Mouse (Mus musculus) forelimb bud, embryonic 11.5 days (tissue): ENCODE measurements around the gene Zic1.

Source experiments
- DNase-seq: peaks from one replicate; pipeline ENCODE4 v3.0.0-alpha.2; 2012; ENCODE audit warnings: low read depth, low spot score

Gene Zic1

DNA sequence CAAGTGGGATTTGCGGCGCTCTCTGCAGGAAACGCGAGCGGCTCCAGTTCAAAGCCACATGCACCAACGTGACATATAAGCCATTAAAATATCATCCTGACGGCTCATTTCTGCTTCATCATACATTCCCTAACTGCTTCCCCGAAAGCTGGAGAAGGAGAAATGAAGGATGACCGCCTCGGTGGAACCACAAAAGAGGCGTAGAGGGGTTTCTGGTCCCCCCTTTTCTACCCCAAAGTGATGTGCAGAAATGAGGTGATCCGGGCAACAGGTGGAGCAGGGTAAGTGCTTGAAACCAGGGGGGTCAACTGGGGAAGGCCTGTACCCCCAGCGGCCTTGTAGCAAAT, 3.3 kb upstream of the Zic1 start:
- DNase-seq, result no peak

DNA sequence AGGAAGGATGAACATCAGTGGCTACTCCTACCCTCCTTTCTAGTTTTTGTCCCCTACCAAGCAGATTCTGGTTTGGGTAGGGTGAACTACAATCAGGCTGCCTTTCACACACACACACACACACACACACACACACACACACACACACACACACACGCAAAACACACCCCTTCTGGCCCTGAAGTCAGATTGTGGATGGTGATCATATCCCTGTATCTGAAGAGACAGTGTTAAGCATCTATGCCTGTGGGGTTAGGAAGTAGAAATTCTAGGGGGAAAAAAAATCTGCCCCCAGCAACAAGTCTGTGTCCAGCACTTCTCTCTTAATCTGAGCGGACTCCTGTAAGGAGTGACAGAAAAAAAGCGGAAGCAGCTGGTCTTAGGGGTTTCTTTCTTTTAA, 2.5 kb upstream of the Zic1 start:
- no peak for DNase-seq

DNA sequence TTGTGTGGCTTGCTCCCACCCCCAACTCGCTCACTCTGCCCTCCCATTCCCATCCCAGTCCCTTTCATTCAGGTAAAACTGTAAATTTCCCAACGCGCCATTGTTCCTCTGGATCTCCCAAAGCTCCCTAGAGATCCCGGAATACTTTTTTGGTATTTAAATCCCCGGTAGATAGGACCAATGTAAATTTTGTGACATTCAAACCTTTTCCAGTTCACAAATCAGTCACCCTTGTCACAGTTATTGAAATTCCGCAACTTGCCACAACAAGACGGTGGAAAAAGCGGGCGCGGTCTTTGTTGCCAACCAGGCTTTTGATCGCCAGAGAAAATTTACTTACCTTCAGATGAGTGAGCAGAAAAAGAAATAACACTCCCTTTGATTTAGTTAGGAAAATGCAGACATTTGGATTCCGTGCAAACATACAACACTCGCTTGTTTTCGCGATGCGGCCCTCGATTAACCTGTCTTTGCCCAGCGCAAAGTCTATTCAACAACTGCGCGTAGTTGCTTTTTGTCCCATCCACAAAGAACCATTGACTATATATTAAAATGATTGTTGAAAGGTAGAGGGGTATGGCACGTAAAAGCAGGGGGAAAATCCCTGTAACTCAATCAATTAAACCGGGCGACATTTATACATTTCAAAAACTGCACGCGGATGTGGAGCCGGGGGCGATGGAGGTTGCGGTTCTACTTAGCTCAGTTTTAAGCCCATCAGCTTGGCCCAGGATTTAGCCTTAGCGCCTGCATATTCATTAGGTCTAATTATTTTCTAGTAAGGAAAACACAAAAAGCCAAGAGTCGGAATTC, 1.6 kb upstream of the Zic1 start:
- no peak for DNase-seq

DNA sequence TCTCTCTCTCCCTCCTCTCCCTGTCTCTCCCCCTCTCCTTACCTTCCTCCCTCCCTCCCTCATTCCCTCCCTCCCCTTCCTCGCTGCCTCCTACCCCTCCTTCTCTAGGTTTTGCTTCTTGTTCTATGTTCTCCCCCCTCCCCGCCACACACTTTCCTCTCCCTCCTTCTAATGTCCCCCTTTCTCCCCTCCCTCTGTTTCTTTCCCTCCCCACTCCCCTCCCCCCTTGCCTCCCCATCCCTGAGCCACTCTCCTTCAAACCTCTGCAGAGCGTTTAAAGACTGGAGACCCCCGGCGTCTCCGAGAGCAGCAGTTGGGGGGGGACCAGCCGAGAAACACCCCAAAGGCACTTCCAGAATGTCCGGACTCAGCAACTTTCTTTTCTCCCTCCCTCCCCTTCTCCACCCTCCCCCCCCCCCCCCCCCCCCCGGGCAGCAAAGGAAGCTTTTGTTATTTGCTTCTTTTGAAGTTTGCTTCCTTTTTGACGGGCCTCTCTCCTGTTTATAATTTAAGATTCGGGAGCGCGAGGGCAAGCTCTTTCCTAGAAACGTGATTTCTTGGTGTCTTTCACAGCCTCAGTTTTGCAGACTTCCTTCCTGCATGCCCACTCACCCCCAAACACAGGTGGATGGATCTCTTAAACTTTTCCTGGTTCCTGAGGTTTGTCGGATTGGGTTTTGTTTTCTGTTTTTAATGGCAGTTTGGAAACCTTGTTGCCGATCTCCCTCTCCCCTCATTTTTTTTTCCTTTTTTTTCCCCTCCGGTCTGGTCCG, 802 bp upstream of the Zic1 start:
- no peak for DNase-seq

DNA sequence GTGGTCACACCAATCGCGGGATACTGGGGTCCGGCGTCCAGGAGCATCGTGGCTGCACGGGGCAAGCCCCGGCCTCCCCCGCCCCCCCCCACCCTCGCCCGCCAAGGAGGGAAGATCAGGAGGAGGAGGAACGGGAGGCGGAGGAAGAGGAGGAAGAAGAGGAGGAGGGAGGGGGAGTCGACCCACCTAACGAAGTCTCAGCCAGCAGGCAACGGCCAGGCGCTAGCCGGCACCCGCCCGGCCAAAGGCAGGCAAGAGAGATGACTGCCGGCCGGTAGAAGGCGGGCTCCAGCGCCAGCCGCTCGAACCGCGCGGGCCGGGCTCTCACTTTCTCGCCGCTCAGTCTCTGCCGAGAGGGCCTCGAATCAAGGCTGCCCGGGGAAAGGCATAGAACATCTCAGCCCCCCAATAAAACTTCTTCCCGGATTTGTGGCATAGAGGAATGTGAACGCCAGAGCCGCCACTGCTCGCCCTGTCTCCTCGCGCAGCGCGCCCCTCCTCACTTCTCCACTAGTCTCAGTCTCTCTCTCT, 574 bp downstream of the Zic1 start:
- no peak for DNase-seq

DNA sequence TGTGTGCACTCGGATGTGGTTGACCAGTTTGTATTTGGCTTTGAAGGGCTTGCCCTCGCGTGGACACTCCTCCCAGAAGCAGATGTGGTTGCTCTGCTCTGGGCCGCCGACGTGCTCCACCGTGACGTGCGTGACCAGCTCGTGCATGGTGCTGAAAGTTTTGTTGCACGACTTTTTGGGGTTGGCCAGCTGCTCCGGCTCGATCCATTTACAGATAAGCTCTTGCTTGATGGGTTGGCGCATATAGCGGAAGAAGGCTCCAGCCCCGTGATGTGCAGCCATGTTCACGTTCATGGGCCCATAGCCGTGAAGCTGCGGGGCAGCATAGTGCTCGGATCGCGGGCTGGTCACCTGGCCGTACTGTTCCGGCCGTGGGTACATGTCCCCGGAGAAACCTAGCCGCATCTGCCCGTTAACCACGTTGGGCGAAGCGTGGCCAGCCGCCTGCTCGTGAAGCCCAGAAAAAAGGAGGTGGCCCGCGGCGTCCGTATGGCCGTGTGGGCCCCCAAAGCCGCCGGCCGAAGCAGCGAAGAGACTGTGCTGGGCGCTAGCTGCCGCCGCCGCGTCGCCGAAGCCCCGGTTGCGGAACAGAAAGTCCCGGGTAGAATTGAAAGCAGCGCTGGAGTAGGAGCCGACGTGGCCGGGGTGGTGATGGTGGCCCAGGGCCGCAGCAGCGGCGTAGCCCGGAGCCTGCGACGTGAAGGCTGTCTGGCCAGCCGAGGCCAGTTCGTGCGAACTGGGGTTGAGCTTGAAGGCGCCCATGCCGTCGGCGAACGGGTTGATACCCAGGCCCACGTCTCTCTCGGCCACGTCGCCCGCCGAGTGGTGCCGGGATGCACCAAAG, 1.3 kb downstream of the Zic1 start:
- no peak for DNase-seq

DNA sequence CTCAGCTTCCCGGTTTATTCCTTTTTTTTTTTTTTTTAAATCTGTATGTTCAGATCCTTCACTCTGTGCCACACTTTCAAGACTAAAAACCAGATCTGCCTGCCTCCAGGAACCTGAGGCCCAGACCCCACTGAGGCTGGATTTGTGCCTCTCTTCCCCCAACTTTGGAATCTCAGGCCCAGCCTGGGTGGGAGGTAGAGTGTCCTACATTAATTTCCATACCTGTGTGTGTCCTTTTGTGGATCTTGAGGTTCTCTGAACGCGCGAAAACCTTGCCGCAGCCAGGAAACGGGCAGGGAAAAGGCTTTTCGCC, 1.8 kb downstream of the Zic1 start:
- DNase-seq, result no peak

DNA sequence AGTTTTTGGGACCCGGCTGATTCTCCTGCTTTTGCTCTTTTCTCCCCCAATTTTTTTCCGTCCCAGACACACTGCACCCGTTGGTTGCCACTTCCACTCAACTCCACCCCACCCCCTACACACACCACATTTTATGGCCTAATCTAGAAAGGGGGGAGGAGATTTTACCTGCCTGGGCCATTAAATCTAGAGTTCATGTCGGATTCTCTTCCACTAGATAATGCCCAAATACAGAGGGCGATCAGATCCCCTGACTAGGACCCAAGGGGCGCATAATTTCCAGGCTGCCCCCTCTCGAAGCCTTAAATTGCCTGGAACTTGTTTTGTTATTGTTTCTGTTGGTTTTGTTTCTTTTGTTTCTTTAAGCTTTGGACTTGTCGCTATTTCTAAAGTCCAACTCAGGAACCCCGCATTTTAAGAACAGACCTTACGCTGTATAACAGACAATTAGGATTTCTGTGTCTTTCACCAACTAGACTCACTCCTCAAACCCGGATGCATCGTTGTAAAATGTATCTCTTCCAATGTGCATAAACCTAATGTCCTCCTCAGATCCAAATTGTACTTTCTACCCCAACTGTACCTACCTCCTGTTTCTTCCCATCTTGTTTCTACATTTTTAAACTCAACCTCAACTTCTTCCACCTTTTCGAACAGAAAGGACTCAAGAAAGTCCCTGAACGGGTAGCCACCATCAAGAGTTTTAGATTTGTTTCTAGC, 2.4 kb downstream of the Zic1 start:
- no peak for DNase-seq

DNA sequence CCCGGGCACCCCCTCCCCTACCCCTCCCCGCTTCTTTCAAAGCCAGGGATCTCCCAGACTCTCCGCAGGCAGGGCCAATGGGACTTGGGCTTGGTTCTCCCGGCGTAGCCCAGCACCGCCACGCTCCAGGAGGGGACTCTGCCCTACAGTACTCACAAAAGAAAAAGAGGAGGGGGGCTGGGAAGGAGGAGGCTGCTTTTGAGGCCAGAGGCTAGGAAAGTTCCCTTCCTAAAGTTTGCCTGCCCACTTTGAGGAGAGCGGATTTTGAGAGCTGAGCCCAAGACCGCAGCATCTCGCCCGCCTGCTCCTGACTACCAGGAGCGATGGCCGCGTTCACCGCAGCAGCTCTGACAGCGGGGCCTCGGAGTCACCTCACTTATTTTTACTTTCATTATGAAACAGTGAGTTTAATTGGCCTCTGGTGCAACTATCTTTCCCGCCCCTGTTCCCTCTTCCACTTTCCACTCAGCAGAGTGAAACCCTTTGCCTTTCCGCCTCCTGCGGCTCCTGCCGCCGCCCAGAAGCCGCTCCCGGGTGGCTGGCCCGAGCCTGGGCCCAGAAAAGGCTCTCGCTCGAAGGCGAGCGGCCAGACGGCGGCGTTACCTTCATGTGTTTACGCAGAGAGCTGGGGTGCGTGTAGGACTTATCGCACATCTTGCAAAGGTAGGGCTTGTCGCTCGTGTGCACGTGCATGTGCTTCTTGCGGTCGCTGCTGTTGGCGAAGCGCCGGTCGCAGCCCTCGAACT, 3.6 kb downstream of the Zic1 start, which contains the start of gene Zic4:
TSS of gene Zic4 (plus strand) at position 558 of the 746 bp plus-strand sequence.
- DNase-seq, result no peak

DNA sequence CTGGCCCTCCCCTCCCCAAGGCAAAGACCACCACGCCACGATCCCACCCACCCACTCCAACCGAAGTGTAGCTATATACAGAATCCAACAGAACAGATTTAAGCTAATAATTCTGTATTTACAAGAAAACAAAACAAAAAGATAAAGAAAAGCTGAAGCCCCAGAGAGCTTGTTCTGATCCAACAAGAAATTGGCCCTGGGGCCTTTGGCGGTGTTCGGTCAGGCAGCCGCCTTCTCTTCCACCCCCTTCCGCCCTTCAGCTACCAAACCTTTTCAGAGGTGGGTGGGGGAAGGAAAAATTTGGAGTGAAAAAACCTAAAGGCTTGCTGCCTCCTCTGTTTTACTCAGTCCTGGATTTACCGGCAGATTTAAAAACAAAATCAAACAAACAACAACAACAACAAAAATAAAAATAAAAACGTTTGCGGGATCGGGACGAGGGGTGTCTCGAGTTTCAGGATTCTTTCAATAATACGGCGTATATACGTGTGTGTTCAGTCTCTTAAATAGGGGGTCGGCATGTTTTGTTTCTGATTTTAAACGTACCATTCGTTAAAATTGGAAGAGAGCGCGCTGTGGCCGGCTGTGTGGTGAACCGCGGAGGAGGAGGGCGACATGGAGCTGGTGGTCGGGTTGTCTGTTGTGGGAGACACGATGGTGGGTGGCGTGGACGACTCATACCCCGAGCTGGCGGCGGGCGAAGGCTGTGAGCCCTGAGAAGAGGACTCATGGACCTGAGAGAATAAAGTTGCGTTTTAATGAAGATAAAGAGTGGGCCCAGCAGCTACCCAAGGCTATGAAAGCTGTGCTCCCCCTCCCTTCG, 4.4 kb downstream of the Zic1 start:
- DNase-seq, result no peak

DNA sequence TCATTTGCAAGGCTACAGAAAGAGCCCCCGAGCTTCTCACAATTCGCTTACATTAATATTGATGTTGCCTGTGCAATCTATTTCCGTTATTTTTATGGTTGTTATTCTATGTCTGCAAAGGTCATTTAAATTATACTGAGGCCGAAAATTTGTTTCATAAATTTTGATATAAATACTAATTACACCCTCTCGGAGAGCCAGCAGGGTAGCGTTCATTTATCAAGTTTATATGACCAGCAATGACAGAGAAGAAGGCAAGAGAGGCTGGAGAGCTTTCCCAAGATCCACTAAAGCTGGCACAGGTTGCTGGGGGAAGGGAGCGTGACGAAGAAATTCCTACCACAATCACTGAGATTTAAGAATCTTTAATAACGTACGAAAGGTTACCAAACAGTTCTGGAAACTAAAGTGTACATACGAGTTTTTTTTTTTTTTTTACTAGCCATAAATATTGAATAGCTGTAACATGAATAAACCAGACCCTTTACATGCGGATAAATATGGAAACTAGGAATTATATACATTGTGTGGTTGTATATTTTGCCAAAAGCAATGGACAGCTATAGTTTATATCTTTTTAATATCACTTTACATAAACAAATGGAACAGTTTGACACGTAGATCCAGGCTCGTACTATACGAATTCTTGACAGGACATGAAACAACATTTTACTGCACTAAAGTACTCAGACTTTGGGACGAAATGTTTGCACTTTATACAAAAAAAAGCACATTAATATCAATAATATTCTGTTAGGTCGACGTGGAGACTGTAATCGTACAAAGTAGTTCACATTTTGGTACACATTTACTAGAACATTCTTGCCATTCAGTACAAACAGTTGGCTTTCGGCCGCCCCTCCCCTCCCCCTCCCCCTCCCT, 5.2 kb downstream of the Zic1 start:
- DNase-seq, result no peak

DNA sequence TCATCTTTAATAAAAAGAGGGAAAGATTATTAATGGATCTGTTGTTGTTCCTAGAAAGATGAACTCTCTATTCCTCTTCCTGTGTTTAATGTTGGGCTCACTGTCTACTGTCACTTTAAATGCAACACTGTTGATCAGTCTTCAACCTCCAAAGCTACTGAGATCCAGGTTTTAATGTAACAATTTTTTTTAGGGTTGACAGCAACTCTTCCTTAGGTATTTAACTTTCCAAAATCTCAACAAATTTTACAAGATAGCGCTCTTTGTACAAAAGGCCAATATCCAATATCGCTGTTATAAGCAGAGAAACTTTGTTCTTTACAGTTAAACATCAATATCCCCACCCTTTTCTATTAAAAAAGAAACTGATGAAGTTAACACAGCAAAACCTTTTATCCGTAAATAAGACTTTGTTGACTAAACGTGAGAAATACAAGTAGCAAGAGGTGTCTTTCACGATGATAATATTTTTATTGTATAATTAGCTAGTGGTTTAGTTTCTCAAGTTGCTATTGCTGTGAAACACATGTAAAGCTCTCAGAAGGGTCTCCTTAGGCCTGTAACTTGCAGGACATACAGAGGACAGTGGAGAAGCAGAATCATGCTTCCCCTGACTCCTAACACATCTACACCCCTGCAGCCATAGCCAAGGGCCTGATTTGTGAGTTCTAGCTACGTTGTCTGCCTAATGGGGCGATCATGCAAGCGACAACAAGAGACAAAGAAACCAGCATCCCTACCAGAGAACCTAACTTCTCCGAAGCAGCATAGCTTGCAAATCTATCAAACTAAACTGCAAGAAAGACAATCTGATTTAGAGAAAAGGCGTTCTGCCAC, 6.5 kb downstream of the Zic1 start:
- no peak for DNase-seq

DNA sequence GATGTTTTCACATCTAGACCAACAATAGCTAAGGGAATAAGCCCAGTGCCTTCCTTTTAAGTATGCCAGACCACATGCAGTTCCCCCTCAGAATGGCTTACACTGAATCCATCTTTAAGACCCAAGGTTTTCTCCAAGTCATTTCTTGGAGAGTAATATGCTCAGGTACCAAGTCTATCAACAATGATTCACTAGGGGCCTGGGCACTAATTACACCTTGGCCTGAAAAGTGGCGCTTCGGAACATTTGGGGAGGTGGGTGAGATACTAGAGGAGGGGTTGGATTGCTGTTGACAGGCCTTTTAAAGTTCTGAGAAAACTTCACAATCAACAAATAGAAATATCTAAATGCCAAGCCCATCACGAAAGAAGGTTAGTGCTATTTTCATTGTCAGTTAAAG, 8.3 kb downstream of the Zic1 start:
- no peak for DNase-seq

DNA sequence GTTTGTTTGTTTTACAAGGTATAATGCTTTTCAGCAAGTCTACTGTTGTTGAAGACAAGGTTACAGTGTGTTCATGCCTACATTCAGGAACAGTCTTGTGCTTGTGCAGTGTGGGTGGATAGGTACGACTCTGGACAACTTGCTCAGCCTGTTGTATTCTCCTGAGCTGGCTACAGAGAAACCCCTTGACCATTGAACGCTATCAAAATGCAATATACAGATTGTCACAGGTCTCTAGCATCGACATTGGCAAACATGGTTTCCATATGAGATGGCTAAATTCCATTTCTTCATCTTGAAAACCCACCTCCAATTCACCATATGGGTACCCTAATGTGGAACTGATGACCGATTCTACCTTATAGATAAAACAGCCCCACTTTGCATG, 9.3 kb downstream of the Zic1 start:
- no peak for DNase-seq

DNA sequence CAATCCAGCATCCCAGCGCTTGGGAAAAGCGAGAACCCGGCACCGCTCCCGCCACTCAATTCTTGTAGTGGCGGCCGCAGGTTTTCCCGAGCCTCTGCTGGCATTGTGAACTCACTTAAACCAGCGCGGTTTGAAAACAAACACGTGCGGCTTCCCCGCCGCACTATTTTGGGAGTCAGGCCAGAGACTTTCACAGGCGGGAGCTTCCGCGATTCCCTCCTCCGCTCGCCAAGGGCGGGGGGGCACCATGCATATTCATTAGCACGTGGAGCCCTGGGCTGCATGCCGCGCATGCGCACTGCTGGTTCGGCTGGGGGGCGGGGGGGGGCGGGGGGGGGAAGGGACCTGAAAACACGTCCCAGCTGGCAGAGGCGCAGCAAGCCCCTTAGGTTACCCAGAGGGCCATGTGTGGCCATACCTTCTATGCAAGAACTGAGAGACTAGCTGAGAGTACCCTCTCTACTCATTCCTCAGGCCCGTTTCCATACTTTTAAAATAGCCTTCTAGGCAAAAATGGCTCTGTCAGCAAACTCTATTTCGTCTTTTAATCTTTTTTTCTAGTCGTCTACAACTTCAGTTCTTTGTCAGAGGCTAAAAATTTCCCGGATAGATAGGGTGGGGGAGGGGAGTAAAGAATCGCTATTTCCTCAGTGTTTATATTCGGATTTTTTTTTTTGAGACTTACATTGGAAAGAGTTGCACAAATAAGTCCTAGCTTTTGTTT, 9.8 kb downstream of the Zic1 start:
- no peak for DNase-seq

DNA sequence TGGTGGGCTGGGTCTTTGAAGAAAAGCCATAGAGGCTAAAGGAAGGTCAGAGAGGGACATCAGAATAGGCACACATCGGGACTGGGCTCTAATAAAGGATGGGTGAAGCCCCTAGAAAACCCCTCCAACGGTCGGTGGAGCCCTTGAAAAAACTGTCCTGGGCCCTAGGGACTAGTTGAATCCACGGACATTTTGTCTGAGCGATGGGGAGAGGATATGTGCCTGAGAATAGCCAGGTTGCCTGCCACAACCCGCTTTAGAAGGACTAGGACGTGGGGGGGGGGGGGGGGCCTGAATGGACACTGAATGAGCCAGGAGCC, 10.4 kb downstream of the Zic1 start:
- DNase-seq, result no peak

DNA sequence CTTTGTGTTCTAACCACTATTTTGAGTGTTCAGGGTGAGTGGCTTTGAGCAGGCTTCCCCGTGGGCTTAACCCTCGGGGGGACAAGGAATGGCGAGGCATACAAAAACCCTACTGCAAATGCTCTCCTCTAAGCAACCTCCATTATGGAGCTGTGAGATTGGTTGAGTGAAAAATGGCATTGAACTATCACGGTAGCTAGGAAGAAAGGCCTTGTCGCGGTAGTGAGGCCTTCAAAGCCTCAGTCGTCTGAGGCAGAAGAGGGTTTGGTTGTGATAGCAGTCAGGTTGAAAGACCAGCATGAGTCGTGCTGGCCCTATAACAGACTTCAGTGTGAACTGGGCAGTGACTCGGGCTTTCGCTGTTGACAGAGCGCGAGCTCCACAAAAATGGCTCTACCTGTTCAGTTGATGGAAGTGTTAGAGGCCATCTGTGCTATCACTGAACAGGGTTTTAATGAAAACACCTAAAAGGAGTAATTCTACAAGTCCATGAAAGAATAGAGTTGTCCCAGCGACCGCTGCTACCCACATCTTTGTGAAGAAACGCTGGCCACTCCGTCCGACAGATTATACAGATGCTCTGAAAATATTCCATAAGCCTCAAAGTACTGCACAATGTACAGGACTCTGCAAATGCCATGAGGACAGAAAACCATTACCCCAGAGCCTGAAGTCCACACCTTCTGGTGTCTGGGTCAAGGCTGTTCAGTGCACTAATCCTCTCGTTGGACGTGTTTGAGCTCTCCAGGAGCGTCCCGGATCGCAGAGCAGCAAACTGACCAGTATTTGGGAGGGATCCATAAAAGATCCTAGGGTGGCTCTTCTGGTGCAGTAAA, 11.0 kb downstream of the Zic1 start:
- no peak for DNase-seq
